Mouse (Mus musculus) embryo, embryonic 10 days (tissue): ENCODE data around the gene Bbs5.
"Not testable (repeated sequence)": the region's sequence is repeated elsewhere in the genome, so short reads cannot be mapped to it uniquely, and the experiment has no call there.

Experiments
- DNase-seq: peaks from one replicate; pipeline ENCODE4 v3.0.0-alpha.2; 2015; ENCODE audit warnings: low spot score

Gene Bbs5

GRCm38 (mm10) chr2:69646726-69647490 is at the start of gene Bbs5:
Gene Bbs5 (plus strand): TSS chr2:69647171.
- peak; percentile 96 for DNase-seq

GRCm38 (mm10) chr2:69603726-69604393 is 43.1 kb upstream of the Bbs5 start:
- no peak for DNase-seq

GRCm38 (mm10) chr2:69606621-69607020 is 40.4 kb upstream of the Bbs5 start:
- no peak for DNase-seq

- peak; percentile 54 for DNase-seq
Observed at GRCm38 (mm10) chr2:69612237-69612636, 34.7 kb upstream of the Bbs5 start.

- no peak for DNase-seq
Observed at GRCm38 (mm10) chr2:69612716-69613115, 34.3 kb upstream of the Bbs5 start.

- DNase-seq, result peak; percentile 59
Observed at GRCm38 (mm10) chr2:69613237-69613636, 33.7 kb upstream of the Bbs5 start.

GRCm38 (mm10) chr2:69618336-69618735 is 28.6 kb upstream of the Bbs5 start:
- no peak for DNase-seq

GRCm38 (mm10) chr2:69619286-69619685 is 27.7 kb upstream of the Bbs5 start:
- no peak for DNase-seq

- no peak for DNase-seq
Observed at GRCm38 (mm10) chr2:69629215-69629614, 17.8 kb upstream of the Bbs5 start.

- no peak for DNase-seq
Observed at GRCm38 (mm10) chr2:69629914-69630313, 17.1 kb upstream of the Bbs5 start.

GRCm38 (mm10) chr2:69630792-69631191 is 16.2 kb upstream of the Bbs5 start:
- DNase-seq, result no peak

- DNase-seq, result no peak
Observed at GRCm38 (mm10) chr2:69631449-69631848, 15.5 kb upstream of the Bbs5 start.

- DNase-seq, result peak; percentile 80
Observed at GRCm38 (mm10) chr2:69635064-69635701, 11.8 kb upstream of the Bbs5 start.

- DNase-seq, result peak; percentile 59
Observed at GRCm38 (mm10) chr2:69635807-69636206, 11.2 kb upstream of the Bbs5 start.

- DNase-seq, result not testable (repeated sequence)
Observed at GRCm38 (mm10) chr2:69637989-69638388, 9.0 kb upstream of the Bbs5 start.

GRCm38 (mm10) chr2:69640100-69640499 is 6.9 kb upstream of the Bbs5 start:
- peak; percentile 23 for DNase-seq

GRCm38 (mm10) chr2:69644968-69645617 is 1.9 kb upstream of the Bbs5 start:
- DNase-seq, result no peak

GRCm38 (mm10) chr2:69649716-69650115 is 2.7 kb downstream of the Bbs5 start:
- no peak for DNase-seq

- no peak for DNase-seq
Observed at GRCm38 (mm10) chr2:69659326-69659725, 12.4 kb downstream of the Bbs5 start.

GRCm38 (mm10) chr2:69663827-69664476 is 17.0 kb downstream of the Bbs5 start:
- peak; percentile 23 for DNase-seq

GRCm38 (mm10) chr2:69667656-69668055 is 20.7 kb downstream of the Bbs5 start:
- no peak for DNase-seq

GRCm38 (mm10) chr2:69668414-69668813 is 21.4 kb downstream of the Bbs5 start:
- no peak for DNase-seq
